Mouse (Mus musculus) embryonic fibroblast, embryonic 13.5 days (primary cell): ENCODE measurements around the gene Sytl3.
"Not testable (repeated sequence)": the region's sequence is repeated elsewhere in the genome, so short reads cannot be mapped to it uniquely, and the experiment has no call there.

Experiments
- CTCF ChIP-seq: IDR thresholded peaks from 2 replicates; pipeline ENCODE4 v1.5.1; 2011; ENCODE audit warnings: mild to moderate bottlenecking, control low read depth, low read length, moderate library complexity, borderline replicate concordance; ENCODE audit not compliant: insufficient read depth
- POLR2A ChIP-seq: IDR thresholded peaks from 2 replicates; pipeline ENCODE4 v1.6.1; 2011; ENCODE audit warnings: low read depth, mild to moderate bottlenecking, control low read depth, low read length, moderate library complexity

- TF ChIP-seq POLR2A, CTCF: not testable (repeated sequence)
Measured at GRCm38 (mm10) chr17:6697224-6697775, 38.4 kb downstream of the Sytl3 start.
